Mouse (Mus musculus): ENCODE data around the gene Atp7b. TPM values are rescaled to one million over a fixed set of nuclear protein-coding genes. Genes with fewer than 3 reads are reported as not detected.

The Atp7b gene
- total and polyA plus RNA-seq, 2 experiments from 2014 or later = 2.4 to 6.3 TPM

GRCm38 (mm10) chr8:22060446-22060889 is 363 bp upstream of the Atp7b start, which contains the start of gene Alg11:
Gene Alg11, plus strand, starts transcription at chr8:22060721.
- Histone ChIP-seq H3K9ac (replicated peaks; ENCODE audit: low read length) (peak within 1 kb of the TSS; percentile 54), H3K36me3 (ENCODE audit: insufficient read depth, low read length) (peaks cover 6% of the 10 kb centered on the region), H3K4me1 (ENCODE audit: insufficient read depth, low read length) (no peaks in the 10 kb centered on the region; the same call in 1 of the 2 replicates), H3K4me3 (ENCODE audit: low read length) (peak within 1 kb of the TSS; percentile 56), H3K9me3 (ENCODE audit: low read length) (no peaks in the 10 kb centered on the region), H3K4me2 (ENCODE audit: low read depth, low read length) (peak within 1 kb of the TSS; percentile 94), H3K27ac (peak within 1 kb of the TSS; percentile 43; the same call in 1 of the 2 replicates), H3K27me3 (ENCODE audit: insufficient read depth, low read length) (no peaks in the 10 kb centered on the region)
- TF ChIP-seq CTCF (IDR thresholded peaks at IDR 0.05; ENCODE audit: low read depth) = peak; percentile 40; the same call in 1 of the 2 replicates
- 2% methylated on average over 31 of the region's 36 CpGs for WGBS
- DNase-seq (ENCODE audit: low spot score) = peak; percentile 99
- peak; percentile 100 for ATAC-seq

DNA sequence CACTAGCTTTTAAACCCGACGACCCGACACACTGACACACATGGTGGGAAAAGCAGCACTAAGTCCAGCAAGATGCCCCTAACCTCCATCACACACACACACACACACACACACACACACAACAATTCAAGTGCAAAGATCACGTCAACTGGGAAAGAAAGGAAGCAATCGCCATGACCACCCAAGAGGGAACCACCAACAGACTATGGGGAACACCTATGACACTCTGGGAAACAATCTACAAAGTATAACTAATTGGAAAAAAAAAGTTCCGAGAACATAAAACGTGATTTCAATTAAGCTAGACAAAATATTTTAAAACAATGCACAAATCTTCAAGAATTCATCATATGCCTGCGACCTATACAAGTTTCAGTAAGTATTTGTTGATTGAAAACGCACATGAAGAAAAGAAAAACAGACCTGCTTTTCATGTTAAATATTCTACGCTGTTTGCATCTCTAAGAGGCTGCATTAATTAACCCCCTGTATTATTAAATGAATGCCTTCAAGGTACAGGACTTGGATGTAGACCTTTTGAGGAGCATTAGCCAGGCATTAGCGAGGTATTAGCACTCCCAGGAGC is 859 bp downstream of the Atp7b start:
- peak overlapping the region; percentile 94 for H3K4me2 ChIP-seq (ENCODE audit: low read depth, low read length)
- H3K4me3 ChIP-seq (ENCODE audit: low read length) = peak overlapping the region; percentile 56
- no peaks in the 10 kb centered on the region; the same call in 1 of the 2 replicates for H3K4me1 ChIP-seq (ENCODE audit: insufficient read depth, low read length)
- peak overlapping the region; percentile 54; the same call in 1 of the 2 replicates for H3K9ac ChIP-seq (replicated peaks; ENCODE audit: low read length)
- ATAC-seq (no peak), DNase-seq (ENCODE audit: low spot score) (no peak)
- H3K27ac ChIP-seq = no peak overlapping the region
- 35% methylated on average over 11 of the region's 11 CpGs for WGBS
- no peaks in the 10 kb centered on the region for H3K9me3 ChIP-seq (ENCODE audit: low read length)
- no peaks in the 10 kb centered on the region for H3K27me3 ChIP-seq (ENCODE audit: insufficient read depth, low read length)
- TF ChIP-seq CTCF (IDR thresholded peaks at IDR 0.05; ENCODE audit: low read depth) = no peak
- no peaks in the 10 kb centered on the region; the same call in 1 of the 2 replicates for H3K36me3 ChIP-seq (ENCODE audit: insufficient read depth, low read length)

- TF ChIP-seq CTCF (IDR thresholded peaks at IDR 0.05; ENCODE audit: low read depth) = no peak
- no peak for DNase-seq (ENCODE audit: low spot score)
- Histone ChIP-seq H3K9ac (replicated peaks; ENCODE audit: low read length) (no peak overlapping the region), H3K36me3 (ENCODE audit: insufficient read depth, low read length) (no peaks in the 10 kb centered on the region), H3K4me3 (ENCODE audit: low read length) (no peak overlapping the region), H3K4me1 (ENCODE audit: insufficient read depth, low read length) (no peaks in the 10 kb centered on the region; the same call in 1 of the 2 replicates), H3K4me2 (ENCODE audit: low read depth, low read length) (no peak overlapping the region), H3K27ac (no peak overlapping the region), H3K27me3 (ENCODE audit: insufficient read depth, low read length) (no peaks in the 10 kb centered on the region), H3K9me3 (ENCODE audit: low read length) (no peaks in the 10 kb centered on the region)
- 84% methylated on average over 9 of the region's 9 CpGs for WGBS
- ATAC-seq = no peak
Observed at GRCm38 (mm10) chr8:22058368-22058767, 1.7 kb downstream of the Atp7b start.

- H3K36me3 ChIP-seq (ENCODE audit: insufficient read depth, low read length) = no peaks in the 10 kb centered on the region
- H3K4me1 ChIP-seq (ENCODE audit: insufficient read depth, low read length) = no peaks in the 10 kb centered on the region; the same call in 1 of the 2 replicates
- H3K9ac ChIP-seq (replicated peaks; ENCODE audit: low read length) = no peak overlapping the region
- H3K9me3 ChIP-seq (ENCODE audit: low read length) = no peaks in the 10 kb centered on the region
- H3K27me3 ChIP-seq (ENCODE audit: insufficient read depth, low read length) = no peaks in the 10 kb centered on the region
- no peak overlapping the region for H3K27ac ChIP-seq
- H3K4me2 ChIP-seq (ENCODE audit: low read depth, low read length) = no peak overlapping the region
- no peak for TF ChIP-seq CTCF (IDR thresholded peaks at IDR 0.05; ENCODE audit: low read depth)
- DNase-seq (ENCODE audit: low spot score) (no peak), ATAC-seq (no peak)
- 81% methylated on average over 3 of the region's 3 CpGs for WGBS
- H3K4me3 ChIP-seq (ENCODE audit: low read length) = no peak overlapping the region
Observed at GRCm38 (mm10) chr8:22056850-22057249, 3.3 kb downstream of the Atp7b start.

- ATAC-seq (no peak), DNase-seq (ENCODE audit: low spot score) (no peak)
- no peak for TF ChIP-seq CTCF (IDR thresholded peaks at IDR 0.05; ENCODE audit: low read depth)
- WGBS = 95% methylated on average over 2 of the region's 2 CpGs
- Histone ChIP-seq H3K4me3 (ENCODE audit: low read length) (no peak overlapping the region), H3K9ac (replicated peaks; ENCODE audit: low read length) (no peak overlapping the region), H3K36me3 (ENCODE audit: insufficient read depth, low read length) (no peaks in the 10 kb centered on the region), H3K27ac (no peak overlapping the region), H3K4me2 (ENCODE audit: low read depth, low read length) (no peak overlapping the region), H3K9me3 (ENCODE audit: low read length) (no peaks in the 10 kb centered on the region), H3K27me3 (ENCODE audit: insufficient read depth, low read length) (no peaks in the 10 kb centered on the region), H3K4me1 (ENCODE audit: insufficient read depth, low read length) (no peaks in the 10 kb centered on the region)
Observed at GRCm38 (mm10) chr8:22055492-22055877, 4.6 kb downstream of the Atp7b start.

- no peaks in the 10 kb centered on the region for H3K27me3 ChIP-seq (ENCODE audit: insufficient read depth, low read length)
- no peak for ATAC-seq
- H3K36me3 ChIP-seq (ENCODE audit: insufficient read depth, low read length) = no peaks in the 10 kb centered on the region
- WGBS = 87% methylated on average over 12 of the region's 12 CpGs
- H3K4me2 ChIP-seq (ENCODE audit: low read depth, low read length) = no peak overlapping the region
- H3K9ac ChIP-seq (replicated peaks; ENCODE audit: low read length) = no peak overlapping the region
- H3K4me1 ChIP-seq (ENCODE audit: insufficient read depth, low read length) = no peaks in the 10 kb centered on the region
- H3K9me3 ChIP-seq (ENCODE audit: low read length) = no peaks in the 10 kb centered on the region
- no peak for TF ChIP-seq CTCF (IDR thresholded peaks at IDR 0.05; ENCODE audit: low read depth)
- no peak overlapping the region for H3K4me3 ChIP-seq (ENCODE audit: low read length)
- DNase-seq (ENCODE audit: low spot score) = no peak
- no peak overlapping the region for H3K27ac ChIP-seq
Observed at GRCm38 (mm10) chr8:22054674-22055491, 5.2 kb downstream of the Atp7b start.
